Mouse (Mus musculus) CH12.LX (cell line): ENCODE measurements around the gene Cactin.

Source experiments
- CTCF ChIP-seq, 2 experiments: IDR thresholded peaks in 1 of 2; conservative IDR thresholded peaks in 1 of 2; 2 replicates each; pipeline ENCODE4 v1.5.1; 2011 to 2012; ENCODE audit warnings: low read depth in 2 of 2, low read length in 2 of 2, improper control_type of control experiment in 1 of 2, inconsistent platforms in 1 of 2, mild to moderate bottlenecking in 1 of 2, moderate library complexity in 1 of 2
- EP300 ChIP-seq: IDR thresholded peaks from 2 replicates; pipeline ENCODE4 v1.6.1; 2011; ENCODE audit warnings: low read length, improper control_type of control experiment
- KAT2A ChIP-seq: IDR thresholded peaks from 2 replicates; pipeline ENCODE4 v1.6.1; 2012; ENCODE audit warnings: low read length, improper control_type of control experiment, inconsistent platforms; ENCODE audit not compliant: insufficient replicate concordance
- MAX ChIP-seq: IDR thresholded peaks from 2 replicates; pipeline ENCODE4 v1.6.1; 2011; ENCODE audit warnings: low read length, improper control_type of control experiment
- POLR2A ChIP-seq: IDR thresholded peaks from 2 replicates; pipeline ENCODE4 v1.6.1; 2011; ENCODE audit warnings: low read depth, mild to moderate bottlenecking, improper control_type of control experiment, low read length
- POLR2AphosphoS2 ChIP-seq: IDR thresholded peaks from 2 replicates; pipeline ENCODE4 v1.6.1; 2011; ENCODE audit warnings: low read depth, low read length, improper control_type of control experiment
- RCOR1 ChIP-seq: conservative IDR thresholded peaks from 2 replicates; pipeline ENCODE4 v1.6.1; 2012; ENCODE audit warnings: low read depth, mild to moderate bottlenecking, inconsistent platforms, low read length, improper control_type of control experiment
- SMC3 ChIP-seq: IDR thresholded peaks from 2 replicates; pipeline ENCODE4 v1.6.1; 2011; ENCODE audit warnings: low read depth, low read length, improper control_type of control experiment
- USF1 ChIP-seq: IDR thresholded peaks from 2 replicates; pipeline ENCODE4 v1.6.1; 2014; ENCODE audit warnings: low read depth, mild to moderate bottlenecking, inconsistent platforms, low read length, improper control_type of control experiment
- USF2 ChIP-seq: conservative IDR thresholded peaks from 2 replicates; pipeline ENCODE4 v1.6.1; 2011; ENCODE audit warnings: low read depth, low read length, improper control_type of control experiment
- ZC3H11A ChIP-seq: IDR thresholded peaks from 2 replicates; pipeline ENCODE4 v1.6.1; 2012; ENCODE audit warnings: low read depth, mild to moderate bottlenecking, inconsistent platforms, low read length, improper control_type of control experiment
- ZMIZ1 ChIP-seq: IDR thresholded peaks from 2 replicates; pipeline ENCODE4 v1.6.1; 2012; ENCODE audit warnings: low read depth, mild to moderate bottlenecking, inconsistent platforms, low read length, improper control_type of control experiment

DNA sequence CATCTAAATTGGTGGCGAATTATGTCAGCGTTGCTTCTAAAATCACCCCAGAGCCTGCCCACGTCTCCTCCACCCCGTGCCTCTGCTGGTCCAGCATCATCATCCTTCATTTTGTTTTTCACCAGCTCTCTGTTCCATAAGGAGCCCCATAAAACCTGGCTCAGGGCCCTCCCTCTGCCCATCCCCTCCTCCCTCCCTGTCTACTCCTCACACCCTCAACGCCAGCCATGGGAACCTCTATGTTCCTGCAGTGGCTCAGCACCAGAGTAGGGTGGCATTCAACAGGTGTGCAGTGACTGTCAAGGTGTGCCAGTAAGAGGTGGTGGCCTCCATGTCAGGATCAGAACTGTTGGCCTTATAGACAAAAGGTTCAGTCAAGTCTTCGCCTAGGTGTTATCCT, 25.7 kb upstream of the Cactin start:
- TF ChIP-seq USF2 (no peak), SMC3 (no peak), POLR2AphosphoS2 (no peak), POLR2A (no peak), USF1 (no peak), ZMIZ1 (no peak), KAT2A (no peak), ZC3H11A (no peak), MAX (no peak), EP300 (no peak), CTCF (conservative IDR thresholded peaks at IDR 0.05 in 1 of 2, IDR thresholded peaks at IDR 0.05 in 1 of 2; ENCODE audit: low read depth in 2 of 2, low read length in 2 of 2) (no peak), RCOR1 (no peak)
